Mouse (Mus musculus) urinary bladder, postnatal 14 days (tissue): Measurements from ENCODE around the gene Loxl3.
A peak's percentile ranks its signal among the peaks of the same experiment; 100 is the strongest.

ENCODE experiments used
- DNase-seq: peaks from one replicate; pipeline ENCODE4 v3.0.0; 2021; ENCODE audit warnings: low spot score

The Loxl3 gene

GRCm38 (mm10) chr6:83017190-83017589, 16.8 kb upstream of the Loxl3 start:
- peak; percentile 53 for DNase-seq

GRCm38 (mm10) chr6:83019044-83019443, 14.9 kb upstream of the Loxl3 start:
- DNase-seq: no peak

- no peak for DNase-seq
Measured at GRCm38 (mm10) chr6:83020121-83020520, 13.9 kb upstream of the Loxl3 start.

- no peak for DNase-seq
Measured at GRCm38 (mm10) chr6:83020836-83021593, 13.0 kb upstream of the Loxl3 start.

- DNase-seq: no peak
Measured at GRCm38 (mm10) chr6:83023008-83023407, 11.0 kb upstream of the Loxl3 start.

- no peak for DNase-seq
Measured at GRCm38 (mm10) chr6:83023786-83024185, 10.2 kb upstream of the Loxl3 start.

- DNase-seq: no peak
Measured at GRCm38 (mm10) chr6:83024421-83024820, 9.6 kb upstream of the Loxl3 start.

- DNase-seq: no peak
Measured at GRCm38 (mm10) chr6:83025221-83025620, 8.8 kb upstream of the Loxl3 start.

GRCm38 (mm10) chr6:83027293-83027692, 6.7 kb upstream of the Loxl3 start:
- no peak for DNase-seq

GRCm38 (mm10) chr6:83027706-83028105, 6.3 kb upstream of the Loxl3 start:
- no peak for DNase-seq

- DNase-seq: no peak
Measured at GRCm38 (mm10) chr6:83029777-83030176, 4.2 kb upstream of the Loxl3 start.

- DNase-seq: no peak
Measured at GRCm38 (mm10) chr6:83031111-83031510, 2.9 kb upstream of the Loxl3 start.

- DNase-seq: no peak
Measured at GRCm38 (mm10) chr6:83031921-83032590, 1.9 kb upstream of the Loxl3 start.

GRCm38 (mm10) chr6:83032769-83033191, 1.2 kb upstream of the Loxl3 start:
- DNase-seq: peak; percentile 50

GRCm38 (mm10) chr6:83034463-83035055, 586 bp downstream of the Loxl3 start:
- DNase-seq: no peak

GRCm38 (mm10) chr6:83037188-83037587, 3.2 kb downstream of the Loxl3 start:
- no peak for DNase-seq

- DNase-seq: peak; percentile 86
Measured at GRCm38 (mm10) chr6:83038496-83039012, 4.6 kb downstream of the Loxl3 start.

- DNase-seq: no peak
Measured at GRCm38 (mm10) chr6:83040601-83041000, 6.6 kb downstream of the Loxl3 start.

GRCm38 (mm10) chr6:83043561-83043960, 9.6 kb downstream of the Loxl3 start:
- DNase-seq: no peak

GRCm38 (mm10) chr6:83043993-83044392, 10.0 kb downstream of the Loxl3 start:
- DNase-seq: no peak

GRCm38 (mm10) chr6:83044742-83045141, 10.8 kb downstream of the Loxl3 start:
- no peak for DNase-seq

GRCm38 (mm10) chr6:83049367-83049766, 15.4 kb downstream of the Loxl3 start:
- no peak for DNase-seq
